Mouse (Mus musculus) hindbrain, postnatal 0 days (tissue): ENCODE data around the gene Hoxa2. TPM values are rescaled to one million over a fixed set of nuclear protein-coding genes. Genes with fewer than 3 reads are reported as not detected.

Experiments
- ATAC-seq: fragments of 200-750 bp; cut with Nextera tagmentation; 2 replicates; pipeline ENCODE4 v1.8.0; 2017; ENCODE audit warnings: mild to moderate bottlenecking, moderate TSS enrichment, moderate library complexity
- DNase-seq: peaks from one replicate; pipeline ENCODE4 v3.0.0-alpha.2; 2015; ENCODE audit warnings: low spot score
- H3K27ac ChIP-seq: fragments of 300-500 bp; sonication (generic); 2 replicates; pipeline ENCODE4 v1.5.1; 2014; ENCODE audit warnings: mild to moderate bottlenecking
- H3K27me3 ChIP-seq: fragments of 300-500 bp; sonication (generic); 2 replicates; pipeline ENCODE4 v1.6.1; 2014; ENCODE audit warnings: low read length, mixed read lengths; ENCODE audit not compliant: insufficient read depth
- H3K36me3 ChIP-seq: fragments of 300-500 bp; sonication (generic); 2 replicates; pipeline ENCODE4 v1.6.1; 2014; ENCODE audit warnings: low read length, mixed read lengths; ENCODE audit not compliant: insufficient read depth
- H3K4me1 ChIP-seq: fragments of 300-500 bp; sonication (generic); 2 replicates; pipeline ENCODE4 v1.6.1; 2014; ENCODE audit warnings: antibody characterized with exemption, low read length, mixed read lengths; ENCODE audit not compliant: insufficient read depth
- H3K4me2 ChIP-seq: fragments of 300-500 bp; sonication (generic); 2 replicates; pipeline ENCODE4 v1.6.1; 2014; ENCODE audit warnings: low read depth, mild to moderate bottlenecking, low read length, moderate library complexity, mixed read lengths
- H3K4me3 ChIP-seq: fragments of 300-500 bp; sonication (generic); 2 replicates; pipeline ENCODE4 v1.5.1; 2014; ENCODE audit warnings: low read length
- H3K9ac ChIP-seq: fragments of 300-500 bp; sonication (generic); replicated peaks from 2 replicates; pipeline ENCODE4 v1.6.1; 2014; ENCODE audit warnings: mild to moderate bottlenecking, low read length, moderate library complexity, mixed read lengths
- H3K9me3 ChIP-seq: fragments of 300-500 bp; sonication (generic); 2 replicates; pipeline ENCODE4 v1.6.1; 2016; ENCODE audit warnings: low read length, mixed read lengths
- CTCF ChIP-seq: IDR thresholded peaks from 2 replicates; pipeline ENCODE4 v1.5.1; 2016; ENCODE audit warnings: antibody characterized with exemption, control low read depth, low read depth
- WGBS: fragments of 180-500 bp; shearing (Covaris S2); extraction: QIAGEN DNeasy Blood & Tissue Kit; methylation state at CpG from one replicate; pipeline ENCODE4 v1.1.7; 2014; 5-methylcytosine and 5-hydroxymethylcytosine counted together
- polyA plus RNA-seq: library from polyadenylated mRNA; unstranded; fragments of >200 nt; fragmentation: Nextera tagmentation; extraction: Ambion mirVana; gene quantifications from 2 replicates; pipeline ENCODE4 v1.2.1, GENCODE M21; 2015
- total RNA-seq: library from RNA; depleted of rRNA; stranded (reverse); fragments of >200 nt; gene quantifications from 2 replicates; pipeline ENCODE4 v1.2.3, GENCODE M21; 2014

The Hoxa2 gene
- total and polyA plus RNA-seq, 2 experiments from 2014 or later: 16.3 to 20.3 TPM

DNA sequence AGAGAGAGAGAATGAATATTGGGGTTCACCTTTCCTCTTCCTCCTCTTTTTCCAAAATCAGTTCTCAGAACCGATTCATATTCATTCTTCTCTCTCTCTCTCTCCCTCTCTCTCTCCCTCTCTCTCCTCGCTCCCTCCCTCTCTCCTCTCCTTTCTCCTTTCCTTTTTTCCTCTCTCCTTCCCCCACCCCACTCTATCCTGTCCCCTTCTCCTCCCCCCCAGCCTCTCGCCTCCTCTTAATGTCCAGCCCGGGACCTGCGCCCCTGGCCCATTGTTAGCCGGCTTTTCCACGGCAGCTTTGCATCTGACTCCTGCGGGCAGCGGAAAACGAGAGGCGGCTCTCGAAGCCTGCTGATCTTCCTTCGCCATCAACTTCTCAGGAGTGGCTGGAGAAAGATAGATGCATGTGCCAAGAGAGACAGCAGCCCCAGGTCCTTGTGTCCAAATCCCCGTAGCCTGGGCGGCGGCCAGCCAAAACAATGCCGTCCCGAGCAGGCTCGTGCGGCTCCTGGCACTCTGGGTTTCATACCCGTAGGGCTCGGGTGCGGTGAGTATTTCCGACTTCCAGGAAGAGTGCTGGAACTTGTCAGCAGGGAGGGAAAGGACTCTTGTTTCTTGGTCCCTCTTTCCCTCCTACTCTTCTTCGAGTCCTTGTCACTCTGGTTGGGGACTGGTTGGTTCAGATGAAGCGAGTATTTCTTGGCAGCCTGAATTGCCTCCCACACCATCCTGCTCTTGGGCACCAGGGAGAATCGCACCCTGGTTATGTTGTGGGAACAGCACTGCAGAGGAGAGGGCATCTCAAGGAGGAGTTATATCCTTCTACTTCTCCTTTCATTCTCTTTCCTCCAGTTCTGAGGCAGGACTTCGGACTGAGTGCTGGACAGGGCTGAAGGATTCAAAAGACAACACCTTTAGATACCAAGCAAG is 1.1 kb upstream of the Hoxa2 start:
- Histone ChIP-seq H3K4me1 (peaks cover 9% of the 10 kb centered on the region; the same call in 1 of the 2 replicates), H3K4me2 (peak overlapping the region; percentile 93), H3K36me3 (no peaks in the 10 kb centered on the region), H3K4me3 (peak overlapping the region; percentile 46), H3K27ac (peak overlapping the region; percentile 89), H3K27me3 (peaks cover 31% of the 10 kb centered on the region), H3K9ac (peak overlapping the region; percentile 67), H3K9me3 (no peaks in the 10 kb centered on the region)
- no peak for ATAC-seq
- DNase-seq: peak; percentile 41
- no peak for TF ChIP-seq CTCF
- WGBS: under 1% methylated on average over 28 of the region's 28 CpGs

DNA sequence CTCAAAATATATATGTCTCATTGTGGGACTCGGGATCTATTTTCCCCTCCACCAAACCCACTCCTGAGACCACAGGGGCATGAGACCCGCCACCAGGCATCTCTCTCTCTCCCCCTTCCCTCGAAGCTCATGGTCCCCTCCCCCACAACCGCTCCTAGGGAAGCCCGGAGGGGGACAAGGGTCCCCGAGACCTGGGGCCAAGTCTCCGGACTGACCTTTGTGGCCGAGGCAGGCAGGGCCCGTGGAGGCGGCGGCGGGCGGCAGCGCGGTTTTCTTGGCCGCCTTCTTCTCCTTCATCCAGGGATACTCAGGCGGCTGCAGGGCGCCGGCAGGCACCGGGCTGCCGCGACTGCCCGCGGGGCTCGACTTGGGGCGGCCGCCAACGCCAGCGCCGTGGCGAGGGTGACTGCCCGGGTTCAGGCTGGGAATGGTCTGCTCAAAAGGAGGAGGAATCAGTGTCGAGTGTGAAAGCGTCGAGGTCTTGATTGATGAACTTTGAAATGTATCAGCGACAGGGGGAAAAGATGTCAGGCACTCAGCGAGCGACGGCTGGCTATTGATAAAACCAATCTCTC is 493 bp downstream of the Hoxa2 start:
- no peaks in the 10 kb centered on the region for H3K9me3 ChIP-seq
- peak; percentile 44 for DNase-seq
- ATAC-seq: no peak
- no peaks in the 10 kb centered on the region for H3K36me3 ChIP-seq
- H3K4me3 ChIP-seq: peak overlapping the region; percentile 46
- H3K4me1 ChIP-seq: no peaks in the 10 kb centered on the region
- TF ChIP-seq CTCF: no peak
- peaks cover 28% of the 10 kb centered on the region; the same call in 1 of the 2 replicates for H3K27me3 ChIP-seq
- H3K27ac ChIP-seq: peak overlapping the region; percentile 89
- under 1% methylated on average over 39 of the region's 39 CpGs for WGBS
- peak overlapping the region; percentile 93 for H3K4me2 ChIP-seq
- peak overlapping the region; percentile 67 for H3K9ac ChIP-seq

DNA sequence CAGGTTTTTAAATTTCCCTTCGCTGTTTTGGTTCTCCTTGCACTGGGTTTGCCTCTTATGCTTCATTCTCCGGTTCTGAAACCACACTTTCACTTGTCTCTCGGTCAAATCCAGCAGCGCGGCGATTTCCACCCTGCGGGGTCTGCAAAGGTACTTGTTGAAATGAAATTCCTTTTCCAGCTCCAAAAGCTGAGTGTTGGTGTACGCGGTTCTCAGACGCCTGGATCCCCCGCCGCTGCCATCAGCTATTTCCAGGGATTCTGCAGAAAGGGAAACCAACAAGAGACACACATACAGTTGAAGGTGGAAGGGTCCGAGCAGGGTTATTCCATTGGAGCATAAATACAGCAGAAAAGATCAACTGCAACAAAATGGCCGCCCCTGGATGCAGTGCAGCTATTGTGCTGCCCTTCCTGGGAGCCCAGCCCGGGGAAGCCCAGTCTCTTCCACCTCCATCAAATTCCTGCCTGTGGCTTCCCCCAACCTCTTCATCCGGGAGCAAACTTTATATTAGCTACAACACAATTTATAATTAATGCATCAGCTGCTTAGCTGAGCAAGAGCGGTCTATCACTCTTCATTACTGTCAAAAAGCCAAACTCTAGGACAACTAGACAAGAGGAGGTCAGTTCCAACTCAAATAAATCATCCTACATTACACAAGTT is 1.1 kb downstream of the Hoxa2 start:
- no peak for ATAC-seq
- Histone ChIP-seq H3K36me3 (no peaks in the 10 kb centered on the region), H3K4me2 (peak overlapping the region; percentile 93), H3K27ac (peak overlapping the region; percentile 89), H3K9me3 (no peaks in the 10 kb centered on the region), H3K9ac (peak overlapping the region; percentile 67), H3K4me3 (peak overlapping the region; percentile 46), H3K27me3 (peaks cover 33% of the 10 kb centered on the region; the same call in 1 of the 2 replicates), H3K4me1 (no peaks in the 10 kb centered on the region)
- 3% methylated on average over 17 of the region's 17 CpGs for WGBS
- no peak for TF ChIP-seq CTCF
- DNase-seq: peak; percentile 67

DNA sequence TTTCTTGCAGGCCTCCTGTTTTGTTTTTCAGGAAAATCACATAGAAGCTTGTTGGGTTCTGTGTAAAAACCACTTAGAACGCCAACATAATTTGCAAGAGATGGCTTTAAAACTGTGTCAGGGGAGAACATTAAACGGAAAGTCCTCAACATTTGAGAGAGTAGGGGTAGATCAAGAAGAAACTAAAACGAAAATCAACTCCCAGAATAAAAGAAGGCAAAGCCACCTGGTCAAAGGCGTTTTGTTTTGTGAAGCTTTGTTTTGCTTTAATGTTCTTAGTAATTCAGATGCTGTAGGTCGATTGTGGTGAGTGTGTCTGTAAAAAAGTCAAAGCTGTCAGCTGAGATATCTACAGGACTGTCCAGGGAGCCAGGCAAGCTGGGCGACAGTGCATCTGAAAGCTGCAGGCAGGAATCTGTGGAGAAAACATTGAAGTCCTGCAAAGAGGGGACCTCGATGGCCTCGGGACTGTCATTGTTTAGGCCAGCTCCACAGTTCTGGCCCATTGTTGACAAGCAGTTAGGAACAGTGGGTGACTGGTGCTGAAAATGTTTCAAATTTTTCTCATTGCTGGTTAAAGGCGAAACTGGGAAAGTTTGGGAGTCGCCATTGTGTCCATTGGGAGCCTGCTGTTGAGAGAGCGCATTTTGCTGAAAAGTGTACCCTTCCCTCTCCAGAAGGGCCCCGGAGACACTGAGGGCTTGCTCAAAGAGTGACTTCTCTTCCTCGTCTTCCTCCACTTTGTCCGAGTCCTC is 1.8 kb downstream of the Hoxa2 start:
- WGBS: 4% methylated on average over 14 of the region's 14 CpGs
- Histone ChIP-seq H3K27me3 (peaks cover 39% of the 10 kb centered on the region; the same call in 1 of the 2 replicates), H3K27ac (peak overlapping the region; percentile 89), H3K9me3 (no peaks in the 10 kb centered on the region), H3K4me2 (peak overlapping the region; percentile 93), H3K4me3 (peak overlapping the region; percentile 46), H3K4me1 (no peaks in the 10 kb centered on the region), H3K36me3 (no peaks in the 10 kb centered on the region), H3K9ac (peak overlapping the region; percentile 67)
- TF ChIP-seq CTCF: no peak
- DNase-seq: peak; percentile 28
- ATAC-seq: no peak

DNA sequence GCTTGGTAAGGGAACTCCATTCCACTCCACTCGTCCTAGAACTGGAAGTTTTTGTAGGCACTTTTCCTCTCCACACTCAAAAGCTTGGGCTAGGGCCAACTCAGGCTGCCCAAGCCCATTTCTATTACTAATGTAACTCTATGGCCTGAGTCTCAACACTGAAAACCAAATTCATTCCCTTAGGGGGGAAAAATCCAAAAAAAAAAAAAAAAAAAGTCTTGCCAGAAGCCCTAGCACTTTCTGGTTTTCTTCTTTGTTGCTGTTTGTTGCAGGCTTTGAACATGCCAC is 2.6 kb downstream of the Hoxa2 start:
- DNase-seq: peak; percentile 45
- no peak for TF ChIP-seq CTCF
- Histone ChIP-seq H3K4me3 (peak overlapping the region; percentile 67), H3K4me2 (peak overlapping the region; percentile 93), H3K27me3 (peaks cover 40% of the 10 kb centered on the region), H3K9me3 (no peaks in the 10 kb centered on the region), H3K9ac (peak overlapping the region; percentile 39; the same call in 1 of the 2 replicates), H3K27ac (peak overlapping the region; percentile 42; the same call in 1 of the 2 replicates), H3K36me3 (no peaks in the 10 kb centered on the region), H3K4me1 (no peaks in the 10 kb centered on the region)
- WGBS: 13% methylated on average over 1 of the region's 1 CpGs
- ATAC-seq: no peak
